Mouse (Mus musculus): ENCODE measurements around the gene Dhrs7b. TPM values are rescaled to one million over a fixed set of nuclear protein-coding genes. Genes with fewer than 3 reads are reported as not detected.

The Dhrs7b gene
- polyA plus RNA-seq, 1 experiment from 2014 or later = 36.6 TPM

Other genes with a start within 250 kb of the Dhrs7b start
- gene Llgl1, start 130.9 kb upstream of the Dhrs7b start, polyA plus RNA-seq (2014; fragmentation: Nextera tagmentation; extraction: Ambion mirVana) = 66.9 and 74.6 TPM in 2 replicates
- gene Flii, start 103.4 kb upstream of the Dhrs7b start, polyA plus RNA-seq (2014; fragmentation: Nextera tagmentation; extraction: Ambion mirVana) = 53.0 and 59.3 TPM in 2 replicates
- gene Mief2, start 102.2 kb upstream of the Dhrs7b start, polyA plus RNA-seq (2014; fragmentation: Nextera tagmentation; extraction: Ambion mirVana) = 20.5 and 20.7 TPM in 2 replicates
- gene Top3a, start 53.3 kb upstream of the Dhrs7b start, polyA plus RNA-seq (2014; fragmentation: Nextera tagmentation; extraction: Ambion mirVana) = 7.3 and 9.5 TPM in 2 replicates
- 7.9 and 8.5 TPM in 2 replicates for gene Smcr8, start 53.1 kb upstream of the Dhrs7b start, polyA plus RNA-seq (2014; fragmentation: Nextera tagmentation; extraction: Ambion mirVana)
- gene Shmt1, start 18.9 kb upstream of the Dhrs7b start, polyA plus RNA-seq (2014; fragmentation: Nextera tagmentation; extraction: Ambion mirVana) = 12.0 and 17.3 TPM in 2 replicates
- 67.8 and 68.2 TPM in 2 replicates for gene Tmem11, start 48.6 kb downstream of the Dhrs7b start, polyA plus RNA-seq (2014; fragmentation: Nextera tagmentation; extraction: Ambion mirVana)
- 35.3 and 39.7 TPM in 2 replicates for gene Natd1, start 84.1 kb downstream of the Dhrs7b start, polyA plus RNA-seq (2014; fragmentation: Nextera tagmentation; extraction: Ambion mirVana)
- gene Map2k3, start 101.4 kb downstream of the Dhrs7b start, polyA plus RNA-seq (2014; fragmentation: Nextera tagmentation; extraction: Ambion mirVana) = 23.6 and 23.7 TPM in 2 replicates
- 1.0 and 1.4 TPM in 2 replicates for gene Kcnj12, start 191.9 kb downstream of the Dhrs7b start, polyA plus RNA-seq (2014; fragmentation: Nextera tagmentation; extraction: Ambion mirVana)

Data from forebrain, embryonic 14.5 days (tissue).